Mouse (Mus musculus) forebrain, embryonic 14.5 days (tissue): ENCODE measurements around the gene Cd9. TPM values are rescaled to one million over a fixed set of nuclear protein-coding genes. Genes with fewer than 3 reads are reported as not detected.

Source experiments
- ATAC-seq: fragments of 200-750 bp; cut with Nextera tagmentation; 2 replicates; pipeline ENCODE4 v1.8.0; 2017; ENCODE audit warnings: mild to moderate bottlenecking, moderate library complexity
- DNase-seq: peaks from one replicate; pipeline ENCODE4 v3.0.0-alpha.2; 2015; ENCODE audit warnings: low spot score
- H3K27ac ChIP-seq: fragments of 300-500 bp; sonication (generic); 2 replicates; pipeline ENCODE4 v1.5.1; 2014; ENCODE audit warnings: low read depth, mild to moderate bottlenecking, control low read depth, low read length, moderate library complexity
- H3K27me3 ChIP-seq: fragments of 300-500 bp; sonication (generic); replicated peaks from 2 replicates; pipeline ENCODE4 v1.6.1; 2014; ENCODE audit warnings: low read length, control low read depth, mixed read lengths; ENCODE audit not compliant: control insufficient read depth, insufficient read depth
- H3K36me3 ChIP-seq: fragments of 300-500 bp; sonication (generic); 2 replicates; pipeline ENCODE4 v1.6.1; 2014; ENCODE audit warnings: low read length, control low read depth; ENCODE audit not compliant: control insufficient read depth, insufficient read depth
- H3K4me1 ChIP-seq: fragments of 300-500 bp; sonication (generic); 2 replicates; pipeline ENCODE4 v1.6.1; 2014; ENCODE audit warnings: antibody characterized with exemption, low read length, control low read depth; ENCODE audit not compliant: control insufficient read depth, insufficient read depth
- H3K4me2 ChIP-seq: fragments of 300-500 bp; sonication (generic); 2 replicates; pipeline ENCODE4 v1.6.1; 2014; ENCODE audit warnings: mild to moderate bottlenecking, control low read depth, low read length
- H3K4me3 ChIP-seq: fragments of 300-500 bp; sonication (generic); 2 replicates; pipeline ENCODE4 v1.5.1; 2014; ENCODE audit warnings: low read depth, low read length, control low read depth
- H3K9ac ChIP-seq: fragments of 300-500 bp; sonication (generic); 2 replicates; pipeline ENCODE4 v1.6.1; 2014; ENCODE audit warnings: mild to moderate bottlenecking, low read length, control low read depth, moderate library complexity
- H3K9me3 ChIP-seq: fragments of 300-500 bp; sonication (generic); replicated peaks from 2 replicates; pipeline ENCODE4 v1.6.1; 2016; ENCODE audit warnings: low read length, control low read depth, mixed read lengths; ENCODE audit not compliant: control insufficient read depth
- WGBS: fragments of 180-500 bp; shearing (Covaris S2); extraction: QIAGEN DNeasy Blood & Tissue Kit; methylation state at CpG from one replicate; pipeline ENCODE4 v1.1.7; 2014; 5-methylcytosine and 5-hydroxymethylcytosine counted together
- polyA plus RNA-seq: library from polyadenylated mRNA; unstranded; fragments of >200 nt; fragmentation: Nextera tagmentation; extraction: Ambion mirVana; gene quantifications from 2 replicates; pipeline ENCODE4 v1.2.1, GENCODE M21; 2014

The Cd9 gene
- polyA plus RNA-seq, 1 experiment from 2014 or later: 77.8 TPM

DNA sequence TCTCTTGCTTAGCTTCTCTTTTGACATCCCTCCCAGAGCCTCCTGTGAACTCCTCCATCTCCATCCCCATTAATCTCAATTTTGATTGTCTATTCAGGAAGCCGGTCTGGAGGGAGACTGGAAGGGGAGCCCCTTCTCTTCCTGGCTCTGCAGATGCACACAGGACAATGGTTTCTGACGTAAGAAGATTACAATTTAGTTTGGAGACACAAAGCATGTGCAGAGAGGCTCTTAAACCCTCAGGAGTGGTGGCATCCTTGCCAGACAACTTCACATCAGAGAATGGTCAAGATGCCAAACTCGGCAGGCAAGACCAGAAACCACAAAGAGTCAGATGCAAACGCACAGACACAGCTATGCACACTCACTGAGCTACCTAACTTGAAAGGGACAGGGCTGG, 22.7 kb downstream of the Cd9 start:
- peaks cover 9% of the 10 kb centered on the region for H3K4me1 ChIP-seq
- no peak overlapping the region for H3K4me2 ChIP-seq
- H3K9me3 ChIP-seq: no peaks in the 10 kb centered on the region
- no peaks in the 10 kb centered on the region for H3K27me3 ChIP-seq
- H3K4me3 ChIP-seq: no peak overlapping the region
- H3K36me3 ChIP-seq: no peaks in the 10 kb centered on the region
- no peak overlapping the region for H3K27ac ChIP-seq
- DNase-seq (no peak), ATAC-seq (no peak)
- no peak overlapping the region for H3K9ac ChIP-seq
- WGBS: 52% methylated on average over 4 of the region's 4 CpGs

DNA sequence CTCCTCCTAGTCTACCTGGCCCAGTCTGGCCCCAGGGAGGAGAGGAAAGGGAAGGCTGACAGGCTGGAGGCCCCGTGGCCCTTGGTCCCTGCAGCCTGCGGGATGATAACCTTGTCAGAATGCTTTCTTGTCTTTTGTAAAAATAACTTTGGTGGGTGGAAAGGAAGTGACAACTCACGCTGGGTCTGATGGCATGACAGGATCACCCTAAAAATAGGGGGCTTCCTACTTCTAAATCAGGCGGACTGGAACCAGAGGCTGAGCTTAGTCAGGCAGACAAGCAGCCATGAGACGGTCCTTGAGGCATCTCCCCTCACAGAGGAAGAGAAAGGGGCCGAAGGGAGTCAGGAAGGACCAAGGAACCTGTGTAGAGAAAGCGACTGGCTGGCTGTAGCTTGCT, 23.3 kb downstream of the Cd9 start:
- Histone ChIP-seq H3K4me2 (no peak overlapping the region), H3K27me3 (no peaks in the 10 kb centered on the region), H3K27ac (no peak overlapping the region), H3K9me3 (no peaks in the 10 kb centered on the region), H3K9ac (no peak overlapping the region), H3K36me3 (no peaks in the 10 kb centered on the region), H3K4me3 (no peak overlapping the region), H3K4me1 (peaks cover 9% of the 10 kb centered on the region)
- ATAC-seq (no peak), DNase-seq (no peak)
- WGBS: 86% methylated on average over 7 of the region's 7 CpGs

DNA sequence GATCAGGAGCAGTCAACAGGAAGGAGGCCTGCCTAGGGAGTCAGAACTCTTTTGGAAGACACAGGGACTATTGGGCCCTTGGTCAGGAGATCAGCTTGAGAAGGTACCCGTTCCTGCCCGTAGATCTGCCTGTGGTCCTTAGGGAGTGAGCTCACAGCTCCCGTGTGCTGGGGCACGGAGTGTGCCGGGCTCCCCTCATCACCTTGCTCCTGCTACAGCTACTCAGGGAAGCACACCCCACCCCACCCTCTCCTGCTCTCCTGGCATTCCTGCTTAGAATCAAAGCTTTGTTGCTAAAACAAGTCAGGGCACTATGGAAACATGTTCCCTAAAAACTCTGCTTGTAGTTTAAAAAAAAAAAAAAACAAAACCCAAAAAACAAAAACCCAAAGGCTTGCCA, 24.0 kb downstream of the Cd9 start:
- no peak overlapping the region for H3K4me2 ChIP-seq
- no peak overlapping the region for H3K27ac ChIP-seq
- no peaks in the 10 kb centered on the region for H3K27me3 ChIP-seq
- DNase-seq: no peak
- H3K9ac ChIP-seq: no peak overlapping the region
- ATAC-seq: no peak
- H3K4me1 ChIP-seq: 0 out of 2 replicates have a peak, but pooled peaks cover 5% of the 10 kb centered on the region
- H3K36me3 ChIP-seq: no peaks in the 10 kb centered on the region
- no peaks in the 10 kb centered on the region for H3K9me3 ChIP-seq
- H3K4me3 ChIP-seq: no peak overlapping the region
- WGBS: 90% methylated on average over 5 of the region's 5 CpGs

DNA sequence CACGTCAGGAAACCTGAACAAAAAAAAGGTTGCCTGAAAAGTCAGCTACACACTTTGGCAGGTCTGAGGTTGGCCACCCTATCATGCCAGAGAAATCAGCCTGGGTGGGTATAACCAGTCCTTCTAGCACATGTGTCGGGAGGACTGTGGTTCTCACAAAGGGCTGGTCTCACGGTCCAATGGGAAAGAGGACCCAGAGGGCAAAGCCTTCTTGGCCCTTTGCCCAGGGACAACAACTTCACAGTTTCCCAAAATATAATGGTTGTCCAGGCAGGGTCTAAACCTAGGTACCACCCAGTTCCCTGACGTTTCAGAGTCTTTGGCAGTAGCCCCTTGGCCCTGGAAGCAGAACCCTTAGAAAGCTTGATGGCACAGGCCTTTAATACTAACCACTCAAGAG, 25.4 kb downstream of the Cd9 start:
- Histone ChIP-seq H3K9me3 (no peaks in the 10 kb centered on the region), H3K27ac (no peak overlapping the region), H3K4me1 (0 out of 2 replicates have a peak, but pooled peaks cover 5% of the 10 kb centered on the region), H3K9ac (no peak overlapping the region), H3K4me3 (no peak overlapping the region), H3K27me3 (no peaks in the 10 kb centered on the region), H3K36me3 (no peaks in the 10 kb centered on the region), H3K4me2 (no peak overlapping the region)
- ATAC-seq (no peak), DNase-seq (no peak)
- WGBS: 70% methylated on average over 4 of the region's 4 CpGs

DNA sequence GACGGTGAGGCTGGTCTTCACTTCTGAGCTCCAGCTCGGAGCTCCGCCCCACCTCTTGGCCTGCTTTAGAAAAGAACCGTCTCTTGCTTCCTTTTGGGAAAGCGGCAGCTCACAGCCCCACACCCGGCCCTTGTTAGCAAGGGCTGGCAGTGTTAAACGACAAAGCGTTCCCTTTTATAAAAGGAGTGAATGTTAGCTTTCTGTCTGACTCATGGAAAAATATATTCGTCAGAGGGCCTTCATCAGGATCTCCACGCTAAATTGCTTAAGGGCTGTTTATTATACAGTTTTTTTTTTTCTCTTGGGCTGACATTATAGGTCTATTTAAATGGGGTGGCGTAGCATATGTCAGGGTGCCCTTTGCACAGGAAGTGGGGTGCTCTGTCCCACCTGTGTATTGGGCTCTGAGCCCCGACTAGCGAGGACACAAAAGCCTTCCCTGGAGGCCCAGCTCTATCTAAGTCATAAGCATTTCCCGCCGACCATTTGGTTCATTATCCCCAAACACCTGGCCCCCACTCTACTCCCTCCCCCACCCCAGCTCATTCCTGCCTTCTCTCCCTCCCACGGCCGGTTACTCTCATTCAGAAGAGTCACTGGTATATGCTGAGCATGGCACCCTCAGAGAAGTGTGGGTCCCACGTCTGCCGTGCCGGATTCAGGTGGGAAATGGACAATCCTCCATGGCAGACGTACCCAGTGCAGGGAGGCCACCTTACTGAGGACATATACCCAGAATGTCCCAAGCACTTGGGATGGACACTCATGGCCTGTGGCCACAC, 26.2 kb downstream of the Cd9 start:
- WGBS: 54% methylated on average over 21 of the region's 21 CpGs
- ATAC-seq (0 out of 2 replicates have a peak, but pooled peaks have one; percentile 15), DNase-seq (no peak)

DNA sequence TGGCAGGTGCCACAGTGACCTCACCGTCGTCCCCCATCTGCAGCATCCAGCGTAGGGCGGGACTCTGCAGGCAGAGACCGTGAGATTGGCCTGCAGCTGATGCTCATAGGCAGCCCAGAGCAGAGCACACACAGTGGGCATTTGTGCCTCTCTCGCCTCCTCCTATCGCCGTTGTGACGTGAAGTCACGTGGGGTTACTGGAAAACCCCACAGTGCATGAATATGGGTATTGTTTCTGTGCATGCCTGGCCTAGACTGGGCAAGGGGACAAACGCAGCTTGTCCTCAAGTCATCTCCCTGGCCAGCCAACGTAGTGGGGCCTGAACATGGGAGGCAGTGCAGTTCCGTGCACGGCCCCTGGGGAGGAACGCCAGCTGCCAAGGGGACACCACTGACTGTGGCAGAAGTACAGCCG, 27.3 kb downstream of the Cd9 start:
- no peak overlapping the region for H3K4me3 ChIP-seq
- no peak overlapping the region for H3K9ac ChIP-seq
- peak; percentile 70 for ATAC-seq
- WGBS: 74% methylated on average over 16 of the region's 16 CpGs
- peak; percentile 30 for DNase-seq
- H3K27me3 ChIP-seq: no peaks in the 10 kb centered on the region
- no peak overlapping the region for H3K4me2 ChIP-seq
- H3K27ac ChIP-seq: no peak overlapping the region
- H3K36me3 ChIP-seq: no peaks in the 10 kb centered on the region
- H3K9me3 ChIP-seq: no peaks in the 10 kb centered on the region
- H3K4me1 ChIP-seq: 0 out of 2 replicates have a peak, but pooled peaks cover 5% of the 10 kb centered on the region

More for the DNA sequence above, 26.2 kb downstream of the Cd9 start:
- Histone ChIP-seq H3K27ac (no peak overlapping the region), H3K36me3 (no peaks in the 10 kb centered on the region), H3K4me3 (no peak overlapping the region), H3K9me3 (no peaks in the 10 kb centered on the region), H3K9ac (no peak overlapping the region), H3K27me3 (no peaks in the 10 kb centered on the region), H3K4me2 (no peak overlapping the region), H3K4me1 (0 out of 2 replicates have a peak, but pooled peaks cover 5% of the 10 kb centered on the region)

DNA sequence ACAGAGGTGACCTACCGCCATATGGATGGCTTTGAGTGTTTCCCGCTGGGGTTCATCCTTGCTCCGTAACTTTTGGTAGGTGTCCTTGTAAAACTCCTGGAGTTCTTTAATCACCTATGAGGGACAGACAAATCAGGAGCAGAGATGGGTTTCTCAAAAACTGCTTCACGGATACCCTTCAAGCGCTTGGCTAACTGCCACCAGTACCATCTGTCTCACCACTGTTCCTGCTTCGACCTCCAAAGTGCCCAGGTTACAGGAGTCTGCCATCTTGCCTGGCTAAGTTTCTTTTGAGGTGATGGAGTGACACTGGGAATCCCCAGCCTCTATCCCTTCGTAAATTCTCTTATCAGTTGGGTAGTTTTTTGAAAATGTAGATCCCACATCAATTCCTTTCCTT, 32.3 kb downstream of the Cd9 start:
- no peak overlapping the region for H3K9ac ChIP-seq
- H3K9me3 ChIP-seq: no peaks in the 10 kb centered on the region
- H3K4me1 ChIP-seq: no peaks in the 10 kb centered on the region
- H3K27me3 ChIP-seq: no peaks in the 10 kb centered on the region
- DNase-seq (no peak), ATAC-seq (no peak)
- H3K27ac ChIP-seq: no peak overlapping the region
- peaks cover 4% of the 10 kb centered on the region; the same call in 1 of the 2 replicates for H3K36me3 ChIP-seq
- 86% methylated on average over 7 of the region's 7 CpGs for WGBS
- H3K4me3 ChIP-seq: no peak overlapping the region
- no peak overlapping the region for H3K4me2 ChIP-seq

DNA sequence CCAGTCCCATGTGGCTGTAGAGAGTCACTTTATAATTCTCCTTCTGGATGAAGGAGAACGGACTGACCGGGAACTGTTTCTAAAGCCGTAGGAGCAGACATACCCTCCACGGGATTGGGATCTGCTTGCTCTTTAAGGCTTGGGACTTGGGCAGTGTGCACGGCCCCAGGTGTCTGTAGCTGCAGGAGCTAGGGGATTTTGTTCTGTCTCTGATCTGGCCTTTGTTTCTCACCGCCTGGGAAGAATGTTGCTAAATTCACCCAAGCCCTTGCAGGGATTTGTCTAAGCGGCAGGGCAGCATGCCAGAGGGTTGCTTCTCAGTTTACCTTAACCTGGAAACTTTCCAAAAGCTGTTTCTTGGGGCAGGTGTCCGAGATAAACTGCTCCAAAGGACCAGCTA, 32.8 kb downstream of the Cd9 start:
- no peak overlapping the region for H3K4me2 ChIP-seq
- H3K4me1 ChIP-seq: no peaks in the 10 kb centered on the region
- DNase-seq: no peak
- no peaks in the 10 kb centered on the region for H3K9me3 ChIP-seq
- H3K36me3 ChIP-seq: peaks cover 4% of the 10 kb centered on the region; the same call in 1 of the 2 replicates
- H3K27ac ChIP-seq: no peak overlapping the region
- no peak overlapping the region for H3K9ac ChIP-seq
- WGBS: 45% methylated on average over 8 of the region's 8 CpGs
- no peak for ATAC-seq
- no peaks in the 10 kb centered on the region for H3K27me3 ChIP-seq
- H3K4me3 ChIP-seq: no peak overlapping the region

DNA sequence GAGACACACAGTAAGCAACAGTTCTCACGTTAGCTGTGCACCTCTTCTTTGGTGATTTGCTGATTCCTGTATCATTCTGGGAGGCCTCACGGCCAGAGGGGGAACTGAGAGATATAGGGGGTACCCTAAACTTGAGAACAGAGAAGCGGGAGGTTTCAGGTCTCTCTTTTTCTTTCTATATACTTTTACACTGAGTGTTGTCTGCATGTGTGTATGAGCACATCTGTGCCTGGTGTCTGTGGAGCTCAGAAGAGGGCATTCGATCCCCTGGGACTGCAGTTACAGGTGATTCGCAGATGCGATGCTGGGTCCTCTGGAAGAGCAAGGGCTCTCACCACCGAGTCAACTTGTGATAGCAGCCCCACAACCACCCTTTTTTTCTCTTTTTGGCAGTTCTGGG, 33.3 kb downstream of the Cd9 start:
- Histone ChIP-seq H3K27me3 (no peaks in the 10 kb centered on the region), H3K4me3 (no peak overlapping the region), H3K36me3 (peaks cover 4% of the 10 kb centered on the region; the same call in 1 of the 2 replicates), H3K4me2 (no peak overlapping the region), H3K27ac (no peak overlapping the region), H3K9ac (no peak overlapping the region), H3K4me1 (no peaks in the 10 kb centered on the region), H3K9me3 (no peaks in the 10 kb centered on the region)
- ATAC-seq (no peak), DNase-seq (no peak)
- WGBS: 87% methylated on average over 7 of the region's 7 CpGs
